Mouse (Mus musculus) MN1 (cell line): ENCODE results near the gene Tmem200a.
"Not testable (repeated sequence)": the region's sequence is repeated elsewhere in the genome, so short reads cannot be mapped to it uniquely, and the experiment has no call there.

Experiments
- DNase-seq: peaks from one replicate; pipeline ENCODE4 v3.0.0-alpha.2; 2016; ENCODE audit warnings: low spot score

Gene Tmem200a

GRCm38 (mm10) chr10:25962863-25963262 lies 116.0 kb downstream of the Tmem200a start:
- DNase-seq: no peak

GRCm38 (mm10) chr10:25961066-25961465 lies 117.8 kb downstream of the Tmem200a start:
- no peak for DNase-seq

- no peak for DNase-seq
Measured at GRCm38 (mm10) chr10:25958762-25959753, 119.8 kb downstream of the Tmem200a start.

GRCm38 (mm10) chr10:25954641-25955228 lies 124.1 kb downstream of the Tmem200a start:
- no peak for DNase-seq

GRCm38 (mm10) chr10:25952838-25953237 lies 126.0 kb downstream of the Tmem200a start:
- no peak for DNase-seq

GRCm38 (mm10) chr10:25952150-25952549 lies 126.7 kb downstream of the Tmem200a start:
- DNase-seq: no peak

GRCm38 (mm10) chr10:25945866-25946265 lies 133.0 kb downstream of the Tmem200a start:
- DNase-seq: no peak

GRCm38 (mm10) chr10:25944641-25945040 lies 134.2 kb downstream of the Tmem200a start:
- DNase-seq: no peak

GRCm38 (mm10) chr10:25931796-25932195 lies 147.1 kb downstream of the Tmem200a start:
- no peak for DNase-seq

- DNase-seq: no peak
Measured at GRCm38 (mm10) chr10:25929401-25930150, 149.3 kb downstream of the Tmem200a start.

- no peak for DNase-seq
Measured at GRCm38 (mm10) chr10:25928861-25929368, 149.9 kb downstream of the Tmem200a start.

GRCm38 (mm10) chr10:25928448-25928786 lies 150.4 kb downstream of the Tmem200a start:
- no peak for DNase-seq

- no peak for DNase-seq
Measured at GRCm38 (mm10) chr10:25927553-25928447, 151.1 kb downstream of the Tmem200a start.

GRCm38 (mm10) chr10:25920640-25921278 lies 158.1 kb downstream of the Tmem200a start:
- DNase-seq: peak; percentile 20

- DNase-seq: no peak
Measured at GRCm38 (mm10) chr10:25918103-25918502, 160.7 kb downstream of the Tmem200a start.

- DNase-seq: no peak
Measured at GRCm38 (mm10) chr10:25910270-25910669, 168.6 kb downstream of the Tmem200a start.

GRCm38 (mm10) chr10:25908027-25909012 lies 170.5 kb downstream of the Tmem200a start:
- no peak for DNase-seq

GRCm38 (mm10) chr10:25894126-25894525 lies 184.7 kb downstream of the Tmem200a start:
- DNase-seq: not testable (repeated sequence)

GRCm38 (mm10) chr10:25887225-25887624 lies 191.6 kb downstream of the Tmem200a start:
- DNase-seq: no peak
